Mouse (Mus musculus) forebrain, postnatal 0 days (tissue): ENCODE results near the gene Spag7. TPM values are rescaled to one million over a fixed set of nuclear protein-coding genes. Genes with fewer than 3 reads are reported as not detected.

ENCODE experiments used
- ATAC-seq: fragments of 200-750 bp; cut with Nextera tagmentation; 2 replicates; pipeline ENCODE4 v1.8.0; 2017; ENCODE audit warnings: mild to moderate bottlenecking, moderate library complexity
- DNase-seq: peaks from one replicate; pipeline ENCODE4 v3.0.0-alpha.2; 2015
- H3K27ac ChIP-seq: fragments of 300-500 bp; sonication (generic); 2 replicates; pipeline ENCODE4 v1.5.1; 2014; ENCODE audit warnings: low read depth, mild to moderate bottlenecking, antibody characterized with exemption, low read length, moderate library complexity, mixed read lengths
- H3K27me3 ChIP-seq: fragments of 300-500 bp; sonication (generic); 2 replicates; pipeline ENCODE4 v1.6.1; 2014; ENCODE audit warnings: mild to moderate bottlenecking, low read length, mixed read lengths; ENCODE audit not compliant: insufficient read depth
- H3K36me3 ChIP-seq: fragments of 300-500 bp; sonication (generic); 2 replicates; pipeline ENCODE4 v1.6.1; 2014; ENCODE audit warnings: mild to moderate bottlenecking, moderate library complexity; ENCODE audit not compliant: insufficient read depth
- H3K4me1 ChIP-seq: fragments of 300-500 bp; sonication (generic); 2 replicates; pipeline ENCODE4 v1.6.1; 2014; ENCODE audit warnings: antibody characterized with exemption; ENCODE audit not compliant: insufficient read depth
- H3K4me2 ChIP-seq: fragments of 300-500 bp; sonication (generic); 2 replicates; pipeline ENCODE4 v1.6.1; 2014; ENCODE audit warnings: low read depth, mild to moderate bottlenecking, moderate library complexity
- H3K4me3 ChIP-seq: fragments of 300-500 bp; sonication (generic); 2 replicates; pipeline ENCODE4 v1.5.1; 2014; ENCODE audit warnings: low read depth, low read length, mixed read lengths
- H3K9ac ChIP-seq: fragments of 300-500 bp; sonication (generic); 2 replicates; pipeline ENCODE4 v1.6.1; 2014; ENCODE audit warnings: mild to moderate bottlenecking
- H3K9me3 ChIP-seq: fragments of 300-500 bp; sonication (generic); 2 replicates; pipeline ENCODE4 v1.6.1; 2016; ENCODE audit warnings: low read length
- CTCF ChIP-seq: sonication (generic); IDR thresholded peaks from 2 replicates; pipeline ENCODE4 v1.5.1; 2016; ENCODE audit warnings: antibody characterized with exemption, control low read depth, low read depth
- WGBS: fragments of 180-500 bp; shearing (Covaris S2); extraction: QIAGEN DNeasy Blood & Tissue Kit; methylation state at CpG from one replicate; pipeline ENCODE4 v1.1.7; 2014; 5-methylcytosine and 5-hydroxymethylcytosine counted together
- polyA plus RNA-seq: library from polyadenylated mRNA; unstranded; fragments of >200 nt; fragmentation: Nextera tagmentation; extraction: Ambion mirVana; gene quantifications from 2 replicates; pipeline ENCODE4 v1.2.1, GENCODE M21; 2015
- total RNA-seq: library from RNA; depleted of rRNA; stranded (reverse); fragments of >200 nt; gene quantifications from 2 replicates; pipeline ENCODE4 v1.2.3, GENCODE M21; 2014

The Spag7 gene
- total and polyA plus RNA-seq, 2 experiments from 2014 or later = 57.1 to 116 TPM

DNA sequence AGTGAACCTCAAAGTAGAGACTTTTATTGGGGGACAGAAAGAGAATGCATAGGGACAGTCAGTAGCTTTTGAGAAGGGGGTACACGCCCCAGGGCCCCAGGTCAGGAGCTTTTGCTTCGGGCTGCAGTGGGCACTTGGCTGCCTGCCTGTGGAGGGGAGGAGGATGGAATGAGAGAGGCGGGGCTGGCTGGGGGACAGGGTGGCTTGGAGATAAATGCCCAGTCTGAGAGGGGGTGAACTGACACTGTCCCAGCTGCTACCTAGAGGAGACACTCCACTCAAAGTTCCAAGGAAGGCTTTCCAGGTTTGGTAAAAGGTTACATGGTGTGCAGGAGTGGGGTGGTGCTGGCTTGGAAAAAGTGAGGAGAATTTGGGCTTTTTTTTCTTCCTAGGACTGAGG lies 12.3 kb downstream of the Spag7 start, which contains the start of gene Eno3:
TSS of gene Eno3 (plus strand) at position 239 of the 400 bp plus-strand sequence.
- no peak for ATAC-seq
- Histone ChIP-seq H3K4me1 (no peaks in the 10 kb centered on the region), H3K36me3 (peaks cover 2% of the 10 kb centered on the region; the same call in 1 of the 2 replicates), H3K9ac (peak within 1 kb of the TSS; percentile 32), H3K27me3 (no peaks in the 10 kb centered on the region), H3K4me2 (peak within 1 kb of the TSS; percentile 87), H3K27ac (no peak within 1 kb of the TSS), H3K9me3 (no peaks in the 10 kb centered on the region), H3K4me3 (peak within 1 kb of the TSS; percentile 98)
- 13% methylated on average over 3 of the region's 3 CpGs for WGBS
- no peak for TF ChIP-seq CTCF
- DNase-seq = no peak

DNA sequence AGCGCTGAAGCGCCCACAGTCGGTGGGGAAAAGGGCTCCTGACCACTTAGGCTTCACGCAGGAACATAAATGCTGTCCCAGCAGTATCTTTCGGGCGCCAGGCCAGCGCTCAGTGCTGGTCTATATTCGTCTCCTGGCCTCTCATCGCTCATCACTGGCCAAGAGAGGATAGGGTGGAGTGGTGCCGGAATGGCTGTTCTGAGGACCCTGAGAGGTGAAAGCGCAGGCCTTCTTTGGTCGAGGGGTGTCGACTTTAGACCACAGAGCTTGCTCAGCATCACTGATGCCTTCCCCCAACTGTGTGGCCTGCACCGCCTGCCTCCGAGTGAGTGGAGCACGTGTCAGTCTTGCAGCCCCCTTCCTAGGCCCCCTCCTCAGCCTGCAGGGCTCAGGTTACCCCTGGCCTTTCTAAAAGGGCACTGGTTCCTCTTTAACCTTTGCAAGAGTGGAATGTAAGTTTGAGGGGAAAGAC lies 12.7 kb downstream of the Spag7 start:
- Histone ChIP-seq H3K9me3 (no peaks in the 10 kb centered on the region), H3K27me3 (no peaks in the 10 kb centered on the region), H3K36me3 (peaks cover 4% of the 10 kb centered on the region; the same call in 1 of the 2 replicates), H3K4me2 (peak overlapping the region; percentile 87), H3K4me1 (no peaks in the 10 kb centered on the region), H3K27ac (no peak overlapping the region), H3K4me3 (peak overlapping the region; percentile 98), H3K9ac (0 out of 2 replicates have a peak overlapping the region, but pooled peaks have one; percentile 32)
- TF ChIP-seq CTCF = no peak
- no peak for ATAC-seq
- DNase-seq = no peak
- WGBS = 15% methylated on average over 16 of the region's 16 CpGs

DNA sequence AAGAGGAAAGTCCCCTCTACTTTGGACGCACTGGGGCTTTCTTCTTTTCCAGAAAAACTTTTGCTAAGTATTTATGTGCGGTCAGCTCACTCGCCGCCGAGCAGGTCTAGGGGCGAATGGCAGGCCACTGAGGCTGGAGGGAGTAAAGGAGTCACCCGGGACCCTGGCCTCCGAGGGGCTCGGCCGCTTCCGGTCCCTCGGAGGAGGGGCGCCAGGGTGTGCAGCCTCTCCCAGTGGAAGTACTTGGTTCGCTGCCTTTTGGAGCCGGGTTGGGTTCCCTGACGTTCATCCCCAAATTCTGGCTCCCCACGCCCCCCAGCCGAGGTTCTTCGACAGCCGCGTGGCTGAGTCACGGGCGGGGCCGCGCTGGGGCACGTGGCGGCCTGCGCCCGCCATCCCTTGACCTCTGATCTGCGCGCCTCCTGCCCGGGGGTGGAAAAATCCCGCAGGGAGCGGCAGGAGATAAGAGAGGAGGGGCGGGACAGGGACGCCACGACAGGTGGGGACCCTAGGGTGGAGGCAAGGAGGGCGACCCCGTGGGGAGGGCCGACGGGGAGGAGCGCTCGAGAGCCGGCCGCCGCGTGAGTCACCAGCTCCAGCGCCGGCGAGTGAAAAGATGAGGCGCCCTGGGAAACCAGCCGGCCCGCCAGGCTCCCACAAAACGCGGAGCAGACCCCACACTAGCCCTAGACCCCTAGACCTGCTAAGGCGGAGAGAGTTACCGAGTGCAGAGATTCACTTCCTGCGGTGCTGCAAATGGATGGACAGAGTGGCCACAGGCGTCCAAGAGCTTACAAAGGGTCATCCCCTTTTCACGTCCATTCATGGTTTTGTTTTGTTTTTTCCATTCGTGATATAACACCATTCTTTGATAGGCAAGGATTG lies 13.4 kb downstream of the Spag7 start:
- peak overlapping the region; percentile 97 for H3K9ac ChIP-seq
- H3K4me1 ChIP-seq = no peaks in the 10 kb centered on the region
- H3K4me3 ChIP-seq = peak overlapping the region; percentile 98
- peak overlapping the region; percentile 87 for H3K4me2 ChIP-seq
- 2% methylated on average over 61 of the region's 61 CpGs for WGBS
- DNase-seq = no peak
- H3K9me3 ChIP-seq = no peaks in the 10 kb centered on the region
- H3K27me3 ChIP-seq = no peaks in the 10 kb centered on the region
- peaks cover 11% of the 10 kb centered on the region for H3K36me3 ChIP-seq
- 0 out of 2 replicates have a peak overlapping the region, but pooled peaks have one; percentile 97 for H3K27ac ChIP-seq
- TF ChIP-seq CTCF = no peak
- ATAC-seq = no peak

DNA sequence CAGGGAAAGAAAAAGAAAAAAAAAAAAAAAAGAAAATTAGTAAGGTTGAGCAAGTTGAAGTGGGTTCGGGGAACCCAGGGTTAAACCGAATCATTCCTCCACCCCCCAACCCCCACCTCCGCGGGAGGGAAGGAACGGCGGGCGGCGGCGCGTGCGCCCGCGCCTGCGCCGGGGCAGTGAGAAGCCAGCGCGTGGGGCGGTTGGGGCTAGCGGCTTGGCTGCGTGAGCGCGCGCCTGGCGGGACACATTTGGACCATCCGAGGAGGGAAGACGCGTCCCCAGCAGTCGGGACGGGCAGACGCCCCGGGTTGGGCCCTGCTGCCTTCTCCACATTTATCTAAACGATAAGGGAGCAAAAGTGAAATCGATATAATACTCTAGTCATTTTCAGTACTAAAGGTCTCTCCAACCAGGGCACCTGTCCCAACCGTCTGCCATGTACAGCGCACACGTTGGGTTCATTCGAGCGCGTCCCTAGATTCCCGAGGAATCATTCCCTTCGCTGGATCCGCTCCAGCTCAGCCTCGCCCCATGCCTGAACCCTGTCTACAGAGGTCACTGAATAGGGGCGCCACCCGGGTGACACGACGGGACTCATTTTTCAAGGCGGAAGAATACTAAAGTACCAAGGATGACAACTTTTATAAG lies 14.2 kb downstream of the Spag7 start:
- Histone ChIP-seq H3K27ac (peak overlapping the region; percentile 97), H3K9ac (peak overlapping the region; percentile 97), H3K27me3 (no peaks in the 10 kb centered on the region), H3K9me3 (no peaks in the 10 kb centered on the region), H3K36me3 (peaks cover 17% of the 10 kb centered on the region), H3K4me3 (peak overlapping the region; percentile 98), H3K4me1 (no peaks in the 10 kb centered on the region), H3K4me2 (peak overlapping the region; percentile 87)
- peak; percentile 88 for DNase-seq
- ATAC-seq = peak; percentile 69
- no peak for TF ChIP-seq CTCF
- under 1% methylated on average over 46 of the region's 48 CpGs for WGBS

DNA sequence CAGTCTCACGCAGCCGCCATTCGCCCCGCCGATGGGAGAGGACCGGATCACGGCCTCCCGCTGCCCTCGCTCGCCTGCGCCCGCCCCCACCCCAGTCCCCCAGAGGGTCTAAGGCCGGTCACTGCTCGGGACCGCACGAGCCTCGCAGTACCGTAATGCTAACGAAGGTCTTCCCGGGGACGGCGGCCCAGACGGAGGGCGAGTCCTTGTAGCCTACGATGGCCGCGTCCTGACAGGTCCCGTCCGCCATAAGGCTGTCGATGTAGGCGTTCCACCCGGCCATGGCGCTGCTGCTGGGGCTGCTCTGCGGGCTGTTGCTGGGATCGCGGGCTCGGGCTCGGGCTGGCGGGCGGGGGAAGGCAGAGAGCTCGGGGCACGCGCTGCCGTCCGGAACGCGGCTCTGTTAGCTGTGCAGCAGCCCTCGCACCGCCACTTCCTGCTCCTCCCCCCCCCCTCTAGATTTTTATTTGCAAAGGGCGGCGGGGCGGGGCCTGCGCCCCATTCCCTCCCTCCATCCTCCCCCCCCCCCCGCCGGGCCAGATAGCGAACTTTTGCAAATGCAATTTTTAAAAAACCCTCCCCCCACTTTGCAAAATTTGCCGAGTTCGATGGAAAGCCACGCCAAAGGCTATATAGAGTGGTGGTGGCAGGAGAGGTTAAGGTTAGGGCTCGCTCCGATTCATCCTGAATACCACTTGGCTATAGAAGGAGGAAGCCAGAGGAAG lies 14.9 kb downstream of the Spag7 start, which contains the start of gene Pfn1:
TSS of gene Pfn1 (minus strand) at position 447 of the 725 bp plus-strand sequence.
- peaks cover 24% of the 10 kb centered on the region for H3K36me3 ChIP-seq
- no peaks in the 10 kb centered on the region for H3K9me3 ChIP-seq
- H3K9ac ChIP-seq = peak within 1 kb of the TSS; percentile 97
- DNase-seq (peak; percentile 82), ATAC-seq (peak; percentile 79)
- WGBS = 2% methylated on average over 56 of the region's 61 CpGs
- no peaks in the 10 kb centered on the region for H3K4me1 ChIP-seq
- no peaks in the 10 kb centered on the region for H3K27me3 ChIP-seq
- no peak for TF ChIP-seq CTCF
- H3K4me2 ChIP-seq = peak within 1 kb of the TSS; percentile 87
- peak within 1 kb of the TSS; percentile 97 for H3K27ac ChIP-seq
- H3K4me3 ChIP-seq = peak within 1 kb of the TSS; percentile 98
